8 mouse cellular contexts compared by ENCODE assay signal in genomic region chr19:7423028-7423655, GRCm38 (mm10). TPM values are rescaled to one million over a fixed set of nuclear protein-coding genes. Genes with fewer than 3 reads are reported as not detected.
A peak's percentile ranks its signal among the peaks of the same experiment; 100 is the strongest.
DNase-seq lines count a peak whose midpoint lies in the region; ATAC-seq and TF ChIP-seq lines count a peak whose summit lies in the region.

No protein-coding gene starts in this region.

- no peak for TF ChIP-seq CTCF in liver, adult 2 months (IDR thresholded peaks at IDR 0.05; ENCODE audit: low read depth, low read length)

- peaks cover 45% of the 10 kb centered on the region for H3K4me1 ChIP-seq in forebrain, embryonic 11.5 days (replicated peaks; ENCODE audit: control insufficient read depth, insufficient read depth, low read length)
- H3K4me1 ChIP-seq in heart, embryonic 14.5 days (ENCODE audit: control insufficient read depth in 2 of 2, insufficient read depth in 2 of 2, low read length in 2 of 2): peaks cover 46 to 66% of the 10 kb centered on the region in 2 experiments
- H3K4me1 ChIP-seq in liver, adult 2 months (ENCODE audit: control insufficient read depth, insufficient read depth, low read length): peaks cover 2% of the 10 kb centered on the region; the same call in 1 of the 2 replicates
- peaks cover 64% of the 10 kb centered on the region for H3K4me1 ChIP-seq in neural tube, embryonic 12.5 days

- H3K27ac ChIP-seq in forebrain, embryonic 11.5 days (ENCODE audit: low read depth, low read length): peak overlapping the region; percentile 62
- H3K27ac ChIP-seq in heart, embryonic 14.5 days (replicated peaks in 1 of 2; ENCODE audit: control insufficient read depth in 1 of 2, insufficient read depth in 1 of 2, low read depth in 2 of 2, low read length in 2 of 2): peak overlapping the region; percentile 48 to 64; a peak in 3 of 4 replicates
- no peak overlapping the region for H3K27ac ChIP-seq in liver, adult 2 months (replicated peaks; ENCODE audit: insufficient read depth, low read depth, low read length)
- peak overlapping the region; percentile 88 for H3K27ac ChIP-seq in neural tube, embryonic 12.5 days

- 8% methylated on average over 50 of the region's 51 CpGs for WGBS in forebrain, embryonic 11.5 days
- 14% methylated on average over 51 of the region's 51 CpGs for WGBS in heart, embryonic 14.5 days
- 11% methylated on average over 51 of the region's 51 CpGs for WGBS in liver, adult 2 months
- 9% methylated on average over 51 of the region's 51 CpGs for WGBS in neural tube, embryonic 12.5 days

- ATAC-seq in forebrain, embryonic 11.5 days (replicated peaks; ENCODE audit: low FRiP score): peak; percentile 39
- peak; percentile 76 for ATAC-seq in heart, embryonic 14.5 days (ENCODE audit: insufficient number of reproducible peaks, insufficient read depth, low FRiP score, low read depth)
- ATAC-seq in neural tube, embryonic 12.5 days (ENCODE audit: low FRiP score, low read depth): peak; percentile 26

- H3K9me3 ChIP-seq in forebrain, embryonic 11.5 days (ENCODE audit: control insufficient read depth, low read length): no peaks in the 10 kb centered on the region
- no peaks in the 10 kb centered on the region for H3K9me3 ChIP-seq in heart, embryonic 14.5 days (ENCODE audit: control insufficient read depth, low read length)
- no peaks in the 10 kb centered on the region for H3K9me3 ChIP-seq in neural tube, embryonic 12.5 days

- H3K9ac ChIP-seq in forebrain, embryonic 11.5 days (ENCODE audit: low read length): peak overlapping the region; percentile 56
- peak overlapping the region; percentile 59; the same call in 1 of the 2 replicates for H3K9ac ChIP-seq in heart, embryonic 14.5 days (ENCODE audit: low read length)
- H3K9ac ChIP-seq in liver, adult 2 months (ENCODE audit: low read depth, low read length): 0 out of 2 replicates have a peak overlapping the region, but pooled peaks have one; percentile 40
- H3K9ac ChIP-seq in neural tube, embryonic 12.5 days: peak overlapping the region; percentile 71

- peak overlapping the region; percentile 92 for H3K4me2 ChIP-seq in forebrain, embryonic 11.5 days (ENCODE audit: low read depth, low read length, severe bottlenecking)
- H3K4me2 ChIP-seq in heart, embryonic 14.5 days (ENCODE audit: low read length): peak overlapping the region; percentile 55
- peak overlapping the region; percentile 83 for H3K4me2 ChIP-seq in neural tube, embryonic 12.5 days (replicated peaks)

- H3K27me3 ChIP-seq in forebrain, embryonic 11.5 days (ENCODE audit: control insufficient read depth, insufficient read depth, low read length): no peaks in the 10 kb centered on the region
- H3K27me3 ChIP-seq in heart, embryonic 14.5 days (ENCODE audit: control insufficient read depth, insufficient read depth, low read length): no peaks in the 10 kb centered on the region
- peaks cover 8% of the 10 kb centered on the region for H3K27me3 ChIP-seq in liver, adult 2 months (ENCODE audit: control insufficient read depth, insufficient read depth, low read length)
- no peaks in the 10 kb centered on the region for H3K27me3 ChIP-seq in neural tube, embryonic 12.5 days (replicated peaks)

- peak overlapping the region; percentile 19 for H3K4me3 ChIP-seq in forebrain, embryonic 11.5 days (ENCODE audit: low read depth, low read length)
- H3K4me3 ChIP-seq in heart, embryonic 14.5 days (ENCODE audit: control insufficient read depth in 1 of 2, insufficient read depth in 1 of 2, low read depth in 1 of 2, low read length in 2 of 2): peak overlapping the region; percentile 13 to 16
- peak overlapping the region; percentile 37; the same call in 1 of the 2 replicates for H3K4me3 ChIP-seq in liver, adult 2 months (ENCODE audit: insufficient read depth, low read depth, low read length)
- H3K4me3 ChIP-seq in neural tube, embryonic 12.5 days: peak overlapping the region; percentile 38

- no peaks in the 10 kb centered on the region for H3K79me2 ChIP-seq in liver, adult 2 months (ENCODE audit: control insufficient read depth, insufficient read depth, low read length)

- peaks cover 10% of the 10 kb centered on the region for H3K36me3 ChIP-seq in forebrain, embryonic 11.5 days (ENCODE audit: control insufficient read depth, insufficient read depth, low read length)
- peaks cover 86% of the 10 kb centered on the region for H3K36me3 ChIP-seq in heart, embryonic 14.5 days (ENCODE audit: control insufficient read depth, insufficient read depth, low read length)
- peaks cover 18% of the 10 kb centered on the region; the same call in 1 of the 2 replicates for H3K36me3 ChIP-seq in liver, adult 2 months (ENCODE audit: control insufficient read depth, insufficient read depth, low read length)
- peaks cover 73% of the 10 kb centered on the region for H3K36me3 ChIP-seq in neural tube, embryonic 12.5 days

- TF ChIP-seq POLR2A in liver, adult 2 months (IDR thresholded peaks at IDR 0.05; ENCODE audit: extremely low read depth, insufficient read depth, low read length): no peak

- peak; percentile 23 to 30 for DNase-seq in spleen, adult 18-20 months
- no peak for DNase-seq in spleen, postnatal 14 days (ENCODE audit: low spot score in 2 of 2)
- peak; percentile 80 for DNase-seq in forebrain, embryonic 11.5 days (ENCODE audit: low spot score)
- DNase-seq in kidney, postnatal 10 days: peak; percentile 93
- no peak for DNase-seq in liver, adult 2 months (ENCODE audit: extremely low read depth, low read depth, low spot score)
- DNase-seq in urinary bladder, adult 18-20 months (ENCODE audit: low spot score in 2 of 2): peak; percentile 45 to 65

RNA-seq across cellular contexts. Expression of gene 2700081O15Rik, which starts 5.7 kb away (rescaled TPM):
- 11.5 and 14.2 TPM in 2 replicates for polyA plus RNA-seq in forebrain, embryonic 11.5 days (2014; fragmentation: Nextera tagmentation; extraction: Ambion mirVana)
- polyA plus RNA-seq in heart, embryonic 14.5 days (2014; fragmentation: Nextera tagmentation; extraction: Ambion mirVana): 4.4 and 5.8 TPM in 2 replicates
- total RNA-seq in liver, adult 2 months (2014; rRNA removed): 1.7 and 2.3 TPM in 2 replicates
- polyA plus RNA-seq in liver, adult 2 months (2012; rRNA removed): 1.4 and 2.9 TPM in 2 replicates
- polyA plus RNA-seq in neural tube, embryonic 12.5 days (2016; fragmentation: Nextera tagmentation; extraction: Ambion mirVana): 21.6 and 22.7 TPM in 2 replicates

RNA-seq across cellular contexts. Expression of gene Spindoc, which starts 40.3 kb away (rescaled TPM):
- polyA plus RNA-seq in forebrain, embryonic 11.5 days (2014; fragmentation: Nextera tagmentation; extraction: Ambion mirVana): 39.9 and 52.0 TPM in 2 replicates
- polyA plus RNA-seq in heart, embryonic 14.5 days (2014; fragmentation: Nextera tagmentation; extraction: Ambion mirVana): 11.1 and 14.8 TPM in 2 replicates
- total RNA-seq in liver, adult 2 months (2014; rRNA removed): 1.3 and 1.4 TPM in 2 replicates
- 3.0 and 4.4 TPM in 2 replicates for polyA plus RNA-seq in liver, adult 2 months (2012; rRNA removed)
- polyA plus RNA-seq in neural tube, embryonic 12.5 days (2016; fragmentation: Nextera tagmentation; extraction: Ambion mirVana): 42.8 and 46.6 TPM in 2 replicates

RNA-seq across cellular contexts. Expression of gene Rtn3, which starts 59.9 kb away (rescaled TPM):
- polyA plus RNA-seq in forebrain, embryonic 11.5 days (2014; fragmentation: Nextera tagmentation; extraction: Ambion mirVana): 268 and 273 TPM in 2 replicates
- polyA plus RNA-seq in heart, embryonic 14.5 days (2014; fragmentation: Nextera tagmentation; extraction: Ambion mirVana): 108 and 132 TPM in 2 replicates
- 22.5 and 33.6 TPM in 2 replicates for total RNA-seq in liver, adult 2 months (2014; rRNA removed)
- 45.7 and 50.0 TPM in 2 replicates for polyA plus RNA-seq in liver, adult 2 months (2012; rRNA removed)
- polyA plus RNA-seq in neural tube, embryonic 12.5 days (2016; fragmentation: Nextera tagmentation; extraction: Ambion mirVana): 390 and 430 TPM in 2 replicates

Comparison
In these comparisons a context has a peak if more than half of its experiments do, and no peak if none do; other contexts are left out.
1. DNase-seq: peak in spleen, adult 18-20 months (2 of 2), forebrain, embryonic 11.5 days (single experiment), kidney, postnatal 10 days (single experiment) and urinary bladder, adult 18-20 months (2 of 2); none in spleen, postnatal 14 days (0 of 2) and liver, adult 2 months (single experiment).
2. ATAC-seq: peak in every context shown above with its lines; median percentile 76 in heart, embryonic 14.5 days; 39 in forebrain, embryonic 11.5 days; 26 in neural tube, embryonic 12.5 days.
3. Peak in every context shown above with its lines, with median percentiles within 50 percentile points of each other: H3K4me2 ChIP-seq, H3K4me3 ChIP-seq and H3K9ac ChIP-seq.